Mouse (Mus musculus): ENCODE results near the gene Rasal2.

DNA sequence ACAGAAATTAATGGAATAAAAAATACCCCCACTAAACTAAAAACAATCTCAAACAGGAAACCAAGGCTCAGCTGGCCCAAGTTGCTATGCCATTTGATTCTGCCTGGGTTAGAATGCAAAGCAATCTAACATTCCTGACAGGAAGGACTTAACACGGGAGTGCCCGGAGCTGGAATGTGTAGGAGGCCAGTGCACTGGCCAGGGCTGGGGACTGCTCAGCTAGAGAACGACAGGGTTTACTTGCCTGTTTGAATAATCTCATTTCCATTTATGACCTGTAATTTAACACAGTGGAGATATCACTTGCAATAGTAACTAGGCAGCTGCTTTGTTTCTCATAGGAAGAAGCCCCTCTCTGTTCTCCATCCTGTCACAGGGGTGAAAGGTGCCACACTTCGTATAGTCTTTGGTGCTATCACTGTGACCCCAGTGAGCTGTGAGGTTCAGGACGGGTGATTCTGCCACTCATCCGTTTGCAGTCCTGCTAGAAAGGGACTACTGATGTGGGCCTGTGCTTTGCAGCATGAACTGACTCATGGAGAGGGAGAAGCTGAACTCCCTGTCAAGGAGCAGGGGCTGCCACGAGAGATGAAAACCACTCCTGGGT is 269.0 kb downstream of the Rasal2 start:
- no peak for TF ChIP-seq ZNF384 (IDR thresholded peaks at IDR 0.05; ENCODE audit: low read depth, low read length)
- TF ChIP-seq ZC3H11A (IDR thresholded peaks at IDR 0.05; ENCODE audit: borderline replicate concordance, low read depth, low read length) = no peak
- no peak for TF ChIP-seq MAFK (IDR thresholded peaks at IDR 0.05; ENCODE audit: insufficient read depth, low read depth, low read length)
- no peak for TF ChIP-seq HCFC1 (IDR thresholded peaks at IDR 0.05; ENCODE audit: borderline replicate concordance, insufficient read depth, low read length)
- no peak for TF ChIP-seq CHD2 (IDR thresholded peaks at IDR 0.05; ENCODE audit: low read depth, low read length)
